Mouse (Mus musculus) kidney, adult 2 months (tissue): Measurements from ENCODE around the gene Gm20481. TPM values are rescaled to one million over a fixed set of nuclear protein-coding genes. Genes with fewer than 3 reads are reported as not detected.
A peak's percentile ranks its signal among the peaks of the same experiment; 100 is the strongest.
"Not testable (repeated sequence)": the region's sequence is repeated elsewhere in the genome, so short reads cannot be mapped to it uniquely, and the experiment has no call there.

ENCODE experiments used
- DNase-seq: peaks from one replicate; pipeline ENCODE4 v3.0.0; 2021
- H3K27ac ChIP-seq: fragments of 200-500 bp; 2 replicates; pipeline ENCODE4 v1.5.1; 2012; ENCODE audit warnings: low read depth, low read length, control low read depth, inconsistent platforms; ENCODE audit not compliant: insufficient read depth
- H3K27me3 ChIP-seq: fragments of 200-500 bp; replicated peaks from 2 replicates; pipeline ENCODE4 v1.6.1; 2012; ENCODE audit warnings: mild to moderate bottlenecking, moderate library complexity, low read length, inconsistent platforms; ENCODE audit not compliant: control insufficient read depth, insufficient read depth
- H3K36me3 ChIP-seq: fragments of 200-500 bp; 2 replicates; pipeline ENCODE4 v1.6.1; 2012; ENCODE audit warnings: mild to moderate bottlenecking, moderate library complexity, low read length, inconsistent platforms; ENCODE audit not compliant: control insufficient read depth, insufficient read depth
- H3K4me1 ChIP-seq: fragments of 200-500 bp; 2 replicates; pipeline ENCODE4 v1.6.1; 2011; ENCODE audit warnings: low read length; ENCODE audit not compliant: control insufficient read depth, insufficient read depth
- H3K4me3 ChIP-seq: fragments of 200-500 bp; 2 replicates; pipeline ENCODE4 v1.5.1; 2011; ENCODE audit warnings: mild to moderate bottlenecking, low read depth, low read length, control low read depth; ENCODE audit not compliant: insufficient read depth
- CTCF ChIP-seq: fragments of 200-500 bp; conservative IDR thresholded peaks from 2 replicates; pipeline ENCODE4 v1.5.1; 2011; ENCODE audit warnings: low read depth, mild to moderate bottlenecking, control low read depth, low read length, moderate library complexity, mixed read lengths; ENCODE audit not compliant: insufficient read depth, insufficient read length
- POLR2A ChIP-seq: fragments of 200-500 bp; IDR thresholded peaks from one replicate; pipeline ENCODE4 v1.6.1; 2011; ENCODE audit warnings: low read depth, low read length, control low read depth
- WGBS: fragments of 180-500 bp; shearing (Covaris S2); methylation state at CpG from one replicate; pipeline ENCODE4 v1.1.7; 2018; 5-methylcytosine and 5-hydroxymethylcytosine counted together
- polyA plus RNA-seq: library from polyadenylated mRNA; depleted of rRNA; stranded (reverse); fragments of >200 nt; gene quantifications from 2 replicates; pipeline ENCODE4 v1.2.3, GENCODE M21; 2012

Gene Gm20481
- polyA plus RNA-seq, 1 experiment = not detected

GRCm38 (mm10) chr17:34981690-34982180 lies 12.0 kb downstream of the Gm20481 start, which contains the start of gene Lsm2:
Lsm2 (plus strand) TSS chr17:34981862.
- TF ChIP-seq CTCF = no peak
- peak; percentile 86 for TF ChIP-seq POLR2A
- under 1% methylated on average over 58 of the region's 58 CpGs for WGBS
- no peaks in the 10 kb centered on the region for H3K27me3 ChIP-seq
- H3K36me3 ChIP-seq = no peaks in the 10 kb centered on the region
- peaks cover 15% of the 10 kb centered on the region; the same call in 1 of the 2 replicates for H3K4me1 ChIP-seq
- H3K27ac ChIP-seq = peak within 1 kb of the TSS; percentile 93
- peak within 1 kb of the TSS; percentile 81 for H3K4me3 ChIP-seq
- DNase-seq = peak; percentile 96

GRCm38 (mm10) chr17:34982328-34982727 lies 12.6 kb downstream of the Gm20481 start:
- Histone ChIP-seq H3K4me1 (peaks cover 15% of the 10 kb centered on the region; the same call in 1 of the 2 replicates), H3K36me3 (no peaks in the 10 kb centered on the region), H3K27me3 (no peaks in the 10 kb centered on the region), H3K27ac (no peak overlapping the region), H3K4me3 (peak overlapping the region; percentile 81)
- no peak for DNase-seq
- no peak for TF ChIP-seq POLR2A
- WGBS = under 1% methylated on average over 15 of the region's 15 CpGs

DNA sequence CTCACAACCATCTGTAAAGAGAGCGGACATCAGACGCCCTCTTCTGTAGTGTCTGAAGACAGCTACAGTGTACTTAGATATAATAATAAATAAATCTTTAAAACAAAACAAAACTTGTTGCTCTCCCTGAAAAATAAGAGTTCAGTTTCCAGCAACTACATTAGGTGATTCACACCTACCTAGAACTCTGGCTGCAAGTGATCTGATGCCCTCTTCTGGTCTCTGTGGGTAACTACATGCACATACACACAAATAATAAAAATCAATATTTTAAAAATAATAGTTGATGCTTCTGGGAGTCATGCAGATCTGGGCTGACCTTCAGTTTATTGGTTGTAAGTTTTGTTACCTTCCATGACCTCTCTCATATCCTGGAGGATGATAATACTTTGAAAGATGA lies 14.5 kb downstream of the Gm20481 start:
- DNase-seq = peak; percentile 49
- H3K36me3 ChIP-seq = no peaks in the 10 kb centered on the region
- 69% methylated on average over 2 of the region's 2 CpGs for WGBS
- TF ChIP-seq POLR2A = no peak
- no peak for TF ChIP-seq CTCF
- no peaks in the 10 kb centered on the region for H3K27me3 ChIP-seq
- H3K27ac ChIP-seq = no peak overlapping the region
- H3K4me3 ChIP-seq = no peak overlapping the region
- H3K4me1 ChIP-seq = peaks cover 15% of the 10 kb centered on the region; the same call in 1 of the 2 replicates

DNA sequence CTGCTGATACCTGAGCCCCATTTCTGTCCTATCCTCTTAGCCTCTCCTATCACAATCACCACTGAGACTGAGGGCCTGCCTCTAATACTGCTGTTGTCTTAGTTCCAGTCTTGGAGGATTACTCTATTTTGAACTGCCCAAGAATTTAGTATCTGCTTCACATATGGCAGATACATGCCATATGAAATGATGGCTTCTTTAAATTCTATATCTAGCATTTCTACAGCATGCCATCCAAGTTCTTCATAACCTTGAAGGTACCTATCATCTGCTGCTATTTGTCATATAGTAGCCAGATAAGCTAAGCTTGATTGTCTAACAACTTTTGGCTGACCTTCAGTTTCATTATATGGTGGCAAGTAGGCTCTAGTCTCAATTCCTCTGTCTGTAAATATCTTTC lies 25.0 kb downstream of the Gm20481 start:
- Histone ChIP-seq H3K27ac (no peak overlapping the region), H3K27me3 (no peaks in the 10 kb centered on the region), H3K4me3 (no peak overlapping the region), H3K36me3 (no peaks in the 10 kb centered on the region), H3K4me1 (no peaks in the 10 kb centered on the region)
- DNase-seq = no peak
- TF ChIP-seq POLR2A = no peak
- no peak for TF ChIP-seq CTCF

DNA sequence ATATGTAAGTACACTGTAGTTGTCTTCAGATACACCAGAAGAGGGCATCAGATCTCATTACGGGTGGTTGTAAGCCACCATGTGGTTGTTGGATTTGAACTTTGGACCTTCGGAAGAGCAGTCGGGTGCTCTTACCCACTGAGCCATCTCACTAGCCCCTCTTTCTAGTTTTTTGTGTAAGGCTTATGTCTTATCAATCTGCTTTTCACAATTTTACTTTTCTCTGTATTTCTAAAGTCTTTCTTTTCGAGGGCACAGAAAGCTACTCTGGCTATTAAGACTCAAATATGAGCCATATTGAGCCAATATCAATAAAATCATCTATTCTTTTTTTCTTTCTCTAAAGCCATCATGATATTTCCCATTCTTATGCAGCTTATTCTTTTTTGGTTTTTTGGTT lies 25.5 kb downstream of the Gm20481 start:
- H3K36me3 ChIP-seq = not testable (repeated sequence)

DNA sequence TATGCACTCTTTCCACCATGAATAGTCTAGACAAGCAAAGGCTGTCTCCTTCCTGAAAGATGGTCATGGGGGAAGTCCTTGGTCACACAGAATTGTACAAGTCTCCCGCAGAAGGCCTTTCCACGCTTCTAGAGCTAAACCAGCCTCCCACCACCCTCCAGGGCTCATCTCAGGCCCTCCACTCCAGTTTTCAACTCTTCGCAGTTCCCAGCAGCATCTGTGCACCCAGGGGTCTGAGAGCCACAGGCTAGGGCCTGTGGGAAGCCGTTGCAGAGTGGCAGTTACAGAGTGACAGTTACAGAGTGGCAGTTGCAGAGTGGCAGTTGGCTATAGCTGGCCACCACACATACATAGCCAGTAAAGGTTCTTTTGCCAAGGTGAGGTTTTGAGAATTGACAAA lies 26.2 kb downstream of the Gm20481 start:
- not testable (repeated sequence) for H3K27me3 ChIP-seq, H3K36me3 ChIP-seq, H3K4me1 ChIP-seq, H3K4me3 ChIP-seq, H3K27ac ChIP-seq, DNase-seq
- 94% methylated on average over 4 of the region's 4 CpGs for WGBS

More for the DNA sequence above, 25.5 kb downstream of the Gm20481 start:
- H3K27me3 ChIP-seq, H3K4me3 ChIP-seq, DNase-seq, H3K27ac ChIP-seq, H3K4me1 ChIP-seq: not testable (repeated sequence)
- 68% methylated on average over 4 of the region's 4 CpGs for WGBS

GRCm38 (mm10) chr17:34996411-34997141 lies 26.9 kb downstream of the Gm20481 start:
- WGBS = 77% methylated on average over 13 of the region's 14 CpGs
- H3K36me3 ChIP-seq = no peaks in the 10 kb centered on the region
- no peaks in the 10 kb centered on the region for H3K4me1 ChIP-seq
- no peak for DNase-seq
- H3K4me3 ChIP-seq = no peak overlapping the region
- H3K27me3 ChIP-seq = no peaks in the 10 kb centered on the region
- H3K27ac ChIP-seq = no peak overlapping the region
- TF ChIP-seq POLR2A (no peak), CTCF (no peak)
